Mouse (Mus musculus) forebrain, embryonic 11.5 days (tissue): ENCODE results near the gene Plekhg1. TPM values are rescaled to one million over a fixed set of nuclear protein-coding genes. Genes with fewer than 3 reads are reported as not detected.

Source experiments
- ATAC-seq: fragments of 200-750 bp; cut with Nextera tagmentation; replicated peaks from 2 replicates; pipeline ENCODE4 v1.8.0; 2017; ENCODE audit warnings: moderate TSS enrichment; ENCODE audit not compliant: low FRiP score
- DNase-seq: peaks from one replicate; pipeline ENCODE4 v3.0.0-alpha.2; 2017; ENCODE audit warnings: low spot score
- H3K27ac ChIP-seq: fragments of 300-500 bp; sonication (generic); 2 replicates; pipeline ENCODE4 v1.5.1; 2014; ENCODE audit warnings: low read depth, low read length
- H3K27me3 ChIP-seq: fragments of 300-500 bp; sonication (generic); 2 replicates; pipeline ENCODE4 v1.6.1; 2014; ENCODE audit warnings: mild to moderate bottlenecking, low read length, mixed read lengths; ENCODE audit not compliant: control insufficient read depth, insufficient read depth
- H3K36me3 ChIP-seq: fragments of 300-500 bp; sonication (generic); 2 replicates; pipeline ENCODE4 v1.6.1; 2014; ENCODE audit warnings: mild to moderate bottlenecking, low read length, moderate library complexity, mixed read lengths; ENCODE audit not compliant: control insufficient read depth, insufficient read depth
- H3K4me1 ChIP-seq: fragments of 300-500 bp; sonication (generic); replicated peaks from 2 replicates; pipeline ENCODE4 v1.6.1; 2014; ENCODE audit warnings: low read length, mixed read lengths; ENCODE audit not compliant: control insufficient read depth, insufficient read depth
- H3K4me2 ChIP-seq: fragments of 300-500 bp; sonication (generic); 2 replicates; pipeline ENCODE4 v1.6.1; 2014; ENCODE audit warnings: low read depth, mild to moderate bottlenecking, low read length, moderate library complexity, mixed read lengths; ENCODE audit not compliant: severe bottlenecking
- H3K4me3 ChIP-seq: fragments of 300-500 bp; sonication (generic); 2 replicates; pipeline ENCODE4 v1.5.1; 2014; ENCODE audit warnings: low read depth, low read length
- H3K9ac ChIP-seq: fragments of 300-500 bp; sonication (generic); 2 replicates; pipeline ENCODE4 v1.6.1; 2014; ENCODE audit warnings: low read length
- H3K9me3 ChIP-seq: fragments of 300-500 bp; sonication (generic); 2 replicates; pipeline ENCODE4 v1.6.1; 2016; ENCODE audit warnings: low read length, mixed read lengths; ENCODE audit not compliant: control insufficient read depth
- WGBS: fragments of 180-500 bp; shearing (Covaris S2); extraction: QIAGEN DNeasy Blood & Tissue Kit; methylation state at CpG from one replicate; pipeline ENCODE4 v1.1.7; 2014; 5-methylcytosine and 5-hydroxymethylcytosine counted together
- polyA plus RNA-seq: library from polyadenylated mRNA; unstranded; fragments of >200 nt; fragmentation: Nextera tagmentation; extraction: Ambion mirVana; gene quantifications from 2 replicates; pipeline ENCODE4 v1.2.1, GENCODE M21; 2014

Gene Plekhg1
- polyA plus RNA-seq = 15.7 and 16.8 TPM in 2 replicates

DNA sequence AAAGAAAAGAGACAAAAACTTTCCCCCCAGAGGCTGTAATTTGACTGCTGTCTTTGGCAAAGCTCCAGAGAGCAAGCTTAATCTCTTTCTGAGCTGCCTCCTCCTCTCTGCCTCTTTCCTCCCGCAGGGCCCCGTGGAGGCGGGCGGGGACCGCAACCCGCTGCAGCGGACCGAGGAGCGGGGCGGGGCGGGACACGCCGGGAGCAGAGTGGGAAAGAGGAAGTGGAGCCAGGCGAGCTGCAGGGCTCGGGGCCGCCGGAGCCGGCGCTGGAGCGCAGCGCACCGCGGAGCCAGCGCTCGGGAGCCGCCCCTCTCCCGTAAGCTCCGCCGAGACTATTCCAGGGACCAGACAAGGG lies at the start of gene Plekhg1:
TSS of gene Plekhg1 (plus strand) at position 217 of the 356 bp plus-strand sequence.
- peak; percentile 91 for ATAC-seq
- 0% methylated on average over 27 of the region's 29 CpGs for WGBS

DNA sequence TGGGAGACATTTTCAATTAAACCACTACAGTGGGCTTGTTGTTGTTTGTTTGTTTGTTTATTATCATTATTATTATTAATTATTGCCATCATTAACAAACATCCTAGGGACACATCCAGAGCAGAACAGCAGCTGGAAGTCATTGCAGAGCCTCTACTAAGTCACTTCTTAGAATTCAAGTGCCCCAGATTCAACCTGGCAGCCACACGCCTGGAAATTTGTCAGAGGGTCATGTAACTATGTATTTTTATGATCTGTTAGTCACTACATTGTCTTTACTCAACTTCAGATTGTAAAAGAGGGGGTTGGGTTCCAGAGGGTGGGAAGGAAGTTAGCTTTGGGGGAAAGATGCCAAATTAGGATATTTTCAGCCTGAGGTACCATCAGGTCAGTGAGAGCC lies 47.4 kb upstream of the Plekhg1 start:
- no peak overlapping the region for H3K9ac ChIP-seq
- DNase-seq (no peak), ATAC-seq (no peak)
- no peak overlapping the region for H3K27ac ChIP-seq
- no peak overlapping the region for H3K4me3 ChIP-seq
- no peaks in the 10 kb centered on the region for H3K4me1 ChIP-seq
- 69% methylated on average over 1 of the region's 1 CpGs for whole genome bisulfite sequencing
- H3K36me3 ChIP-seq = no peaks in the 10 kb centered on the region
- H3K4me2 ChIP-seq = no peak overlapping the region
- no peaks in the 10 kb centered on the region for H3K27me3 ChIP-seq
- H3K9me3 ChIP-seq = no peaks in the 10 kb centered on the region

More for the DNA sequence above, at the start of gene Plekhg1:
- Histone ChIP-seq H3K36me3 (no peaks in the 10 kb centered on the region), H3K9me3 (no peaks in the 10 kb centered on the region), H3K4me3 (peak within 1 kb of the TSS; percentile 58), H3K27me3 (no peaks in the 10 kb centered on the region), H3K9ac (peak within 1 kb of the TSS; percentile 69), H3K4me1 (0 out of 2 replicates have a peak, but pooled peaks cover 2% of the 10 kb centered on the region), H3K4me2 (peak within 1 kb of the TSS; percentile 94), H3K27ac (peak within 1 kb of the TSS; percentile 65)
- DNase-seq = peak; percentile 90

GRCm38 (mm10) chr10:3693699-3694280 lies 46.4 kb upstream of the Plekhg1 start:
- Histone ChIP-seq H3K36me3 (no peaks in the 10 kb centered on the region), H3K4me3 (no peak overlapping the region), H3K27me3 (no peaks in the 10 kb centered on the region), H3K9me3 (no peaks in the 10 kb centered on the region), H3K27ac (no peak overlapping the region), H3K4me1 (no peaks in the 10 kb centered on the region), H3K4me2 (no peak overlapping the region), H3K9ac (no peak overlapping the region)
- 83% methylated on average over 6 of the region's 6 CpGs for WGBS
- DNase-seq (no peak), ATAC-seq (no peak)

GRCm38 (mm10) chr10:3695332-3695905 lies 44.7 kb upstream of the Plekhg1 start:
- no peak for DNase-seq
- Histone ChIP-seq H3K27ac (no peak overlapping the region), H3K9ac (no peak overlapping the region), H3K4me1 (no peaks in the 10 kb centered on the region), H3K36me3 (no peaks in the 10 kb centered on the region), H3K4me2 (no peak overlapping the region), H3K27me3 (no peaks in the 10 kb centered on the region), H3K4me3 (no peak overlapping the region), H3K9me3 (no peaks in the 10 kb centered on the region)
- ATAC-seq = no peak
- WGBS = 85% methylated on average over 5 of the region's 5 CpGs

DNA sequence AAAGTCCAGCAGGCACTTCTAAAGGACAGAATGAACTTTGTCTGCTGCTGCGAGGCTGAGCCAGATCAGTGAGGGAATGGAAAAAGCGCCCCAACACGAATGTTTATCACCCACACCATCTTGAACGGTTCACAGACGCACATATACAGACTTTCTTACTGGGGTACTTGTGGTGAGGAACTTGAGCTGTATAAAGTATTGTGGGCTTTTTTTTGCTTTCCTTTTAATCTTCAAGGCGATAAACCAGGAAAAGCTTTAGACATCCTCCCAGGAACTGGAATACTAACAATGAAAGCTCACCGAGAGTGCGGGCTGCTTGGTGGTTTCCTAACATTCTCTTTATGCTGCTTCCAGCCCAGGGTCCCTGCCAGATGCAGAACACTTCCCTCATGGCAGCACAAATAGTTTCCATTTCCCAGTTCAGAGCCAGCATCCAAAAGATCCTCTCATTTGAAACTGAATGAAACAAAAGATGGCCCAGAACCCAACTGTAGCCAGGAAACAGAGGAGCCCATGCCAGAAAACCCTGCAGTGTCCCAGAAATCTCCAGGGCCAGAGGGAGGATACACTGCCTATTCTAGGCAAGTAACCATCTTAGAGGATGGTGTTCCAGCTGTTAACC lies 43.3 kb upstream of the Plekhg1 start:
- DNase-seq (no peak), ATAC-seq (no peak)
- Histone ChIP-seq H3K9ac (no peak overlapping the region), H3K9me3 (no peaks in the 10 kb centered on the region), H3K36me3 (no peaks in the 10 kb centered on the region), H3K4me1 (no peaks in the 10 kb centered on the region), H3K27me3 (no peaks in the 10 kb centered on the region), H3K4me2 (no peak overlapping the region), H3K4me3 (no peak overlapping the region), H3K27ac (no peak overlapping the region)
- WGBS = 71% methylated on average over 8 of the region's 8 CpGs

- no peak overlapping the region for H3K4me3 ChIP-seq
- 83% methylated on average over 5 of the region's 5 CpGs for WGBS
Measured at GRCm38 (mm10) chr10:3697500-3697899, 42.7 kb upstream of the Plekhg1 start.

GRCm38 (mm10) chr10:3700225-3701073 lies 39.7 kb upstream of the Plekhg1 start:
- Histone ChIP-seq H3K27me3 (no peaks in the 10 kb centered on the region), H3K9ac (no peak overlapping the region), H3K36me3 (no peaks in the 10 kb centered on the region), H3K27ac (no peak overlapping the region), H3K4me2 (no peak overlapping the region), H3K4me1 (no peaks in the 10 kb centered on the region), H3K4me3 (no peak overlapping the region), H3K9me3 (no peaks in the 10 kb centered on the region)
- no peak for ATAC-seq
- WGBS = 84% methylated on average over 12 of the region's 12 CpGs
- no peak for DNase-seq

More at GRCm38 (mm10) chr10:3697500-3697899, 42.7 kb upstream of the Plekhg1 start:
- Histone ChIP-seq H3K36me3 (no peaks in the 10 kb centered on the region), H3K4me1 (no peaks in the 10 kb centered on the region), H3K9me3 (no peaks in the 10 kb centered on the region), H3K4me2 (no peak overlapping the region), H3K27me3 (no peaks in the 10 kb centered on the region), H3K27ac (no peak overlapping the region), H3K9ac (no peak overlapping the region)
- DNase-seq (no peak), ATAC-seq (no peak)

DNA sequence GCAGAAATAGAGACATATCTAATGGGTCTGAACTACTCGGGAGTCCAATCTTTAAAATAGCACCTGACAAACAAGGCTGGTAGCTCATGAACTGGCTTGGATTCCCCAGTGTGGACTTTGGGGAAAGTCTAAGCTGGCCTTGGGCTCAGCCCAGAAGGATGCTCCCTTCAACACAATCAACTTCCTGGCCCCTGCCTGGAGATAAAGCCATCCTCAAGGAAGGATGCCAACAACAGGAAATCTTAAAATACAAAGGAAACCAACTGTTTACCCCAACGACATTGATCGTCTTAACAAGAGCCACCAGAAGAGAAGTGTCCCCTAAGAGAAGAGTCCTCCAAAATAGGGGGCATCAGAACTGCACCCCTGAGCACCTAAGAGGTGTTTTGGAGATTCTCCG lies 38.3 kb upstream of the Plekhg1 start:
- ATAC-seq (no peak), DNase-seq (no peak)
- Histone ChIP-seq H3K9me3 (no peaks in the 10 kb centered on the region), H3K27me3 (no peaks in the 10 kb centered on the region), H3K9ac (no peak overlapping the region), H3K4me3 (no peak overlapping the region), H3K4me2 (no peak overlapping the region), H3K36me3 (no peaks in the 10 kb centered on the region), H3K27ac (no peak overlapping the region), H3K4me1 (no peaks in the 10 kb centered on the region)
- WGBS = 85% methylated on average over 4 of the region's 4 CpGs
